Mouse (Mus musculus) kidney, adult 2 months (tissue): ENCODE measurements around the gene Dtx1. TPM values are rescaled to one million over a fixed set of nuclear protein-coding genes. Genes with fewer than 3 reads are reported as not detected.

ENCODE experiments used
- DNase-seq: peaks from one replicate; pipeline ENCODE4 v3.0.0; 2021
- H3K27ac ChIP-seq: fragments of 200-500 bp; 2 replicates; pipeline ENCODE4 v1.5.1; 2012; ENCODE audit warnings: low read depth, low read length, control low read depth, inconsistent platforms; ENCODE audit not compliant: insufficient read depth
- H3K27me3 ChIP-seq: fragments of 200-500 bp; replicated peaks from 2 replicates; pipeline ENCODE4 v1.6.1; 2012; ENCODE audit warnings: mild to moderate bottlenecking, moderate library complexity, low read length, inconsistent platforms; ENCODE audit not compliant: control insufficient read depth, insufficient read depth
- H3K36me3 ChIP-seq: fragments of 200-500 bp; 2 replicates; pipeline ENCODE4 v1.6.1; 2012; ENCODE audit warnings: mild to moderate bottlenecking, moderate library complexity, low read length, inconsistent platforms; ENCODE audit not compliant: control insufficient read depth, insufficient read depth
- H3K4me1 ChIP-seq: fragments of 200-500 bp; 2 replicates; pipeline ENCODE4 v1.6.1; 2011; ENCODE audit warnings: low read length; ENCODE audit not compliant: control insufficient read depth, insufficient read depth
- H3K4me3 ChIP-seq: fragments of 200-500 bp; 2 replicates; pipeline ENCODE4 v1.5.1; 2011; ENCODE audit warnings: mild to moderate bottlenecking, low read depth, low read length, control low read depth; ENCODE audit not compliant: insufficient read depth
- CTCF ChIP-seq: fragments of 200-500 bp; conservative IDR thresholded peaks from 2 replicates; pipeline ENCODE4 v1.5.1; 2011; ENCODE audit warnings: low read depth, mild to moderate bottlenecking, control low read depth, low read length, moderate library complexity, mixed read lengths; ENCODE audit not compliant: insufficient read depth, insufficient read length
- POLR2A ChIP-seq: fragments of 200-500 bp; IDR thresholded peaks from one replicate; pipeline ENCODE4 v1.6.1; 2011; ENCODE audit warnings: low read depth, low read length, control low read depth
- WGBS: fragments of 180-500 bp; shearing (Covaris S2); methylation state at CpG from one replicate; pipeline ENCODE4 v1.1.7; 2018; 5-methylcytosine and 5-hydroxymethylcytosine counted together
- polyA plus RNA-seq: library from polyadenylated mRNA; depleted of rRNA; stranded (reverse); fragments of >200 nt; gene quantifications from 2 replicates; pipeline ENCODE4 v1.2.3, GENCODE M21; 2012

The Dtx1 gene
- polyA plus RNA-seq, 1 experiment, result 4.4 TPM

- WGBS, result 63% methylated on average over 7 of the region's 7 CpGs
- Histone ChIP-seq H3K4me3 (no peak overlapping the region), H3K27me3 (no peaks in the 10 kb centered on the region), H3K4me1 (no peaks in the 10 kb centered on the region), H3K36me3 (no peaks in the 10 kb centered on the region), H3K27ac (no peak overlapping the region)
- TF ChIP-seq CTCF, result no peak
- TF ChIP-seq POLR2A, result no peak
- no peak for DNase-seq
Observed at GRCm38 (mm10) chr5:120668761-120669160, 43.0 kb downstream of the Dtx1 start.

GRCm38 (mm10) chr5:120664888-120665287, 46.8 kb downstream of the Dtx1 start:
- DNase-seq, result no peak
- TF ChIP-seq POLR2A, result no peak
- no peak for TF ChIP-seq CTCF
- 60% methylated on average over 2 of the region's 2 CpGs for WGBS

GRCm38 (mm10) chr5:120660816-120661215, 50.9 kb downstream of the Dtx1 start:
- 62% methylated on average over 5 of the region's 5 CpGs for WGBS
- no peaks in the 10 kb centered on the region for H3K27me3 ChIP-seq
- H3K4me1 ChIP-seq, result no peaks in the 10 kb centered on the region
- H3K36me3 ChIP-seq, result no peaks in the 10 kb centered on the region
- no peak for DNase-seq
- no peak overlapping the region for H3K4me3 ChIP-seq
- H3K27ac ChIP-seq, result no peak overlapping the region
- TF ChIP-seq CTCF (no peak), POLR2A (no peak)

More at GRCm38 (mm10) chr5:120664888-120665287, 46.8 kb downstream of the Dtx1 start:
- no peaks in the 10 kb centered on the region for H3K4me1 ChIP-seq
- no peaks in the 10 kb centered on the region for H3K27me3 ChIP-seq
- no peak overlapping the region for H3K27ac ChIP-seq
- no peaks in the 10 kb centered on the region for H3K36me3 ChIP-seq
- H3K4me3 ChIP-seq, result no peak overlapping the region

GRCm38 (mm10) chr5:120656281-120656751, 55.4 kb downstream of the Dtx1 start:
- no peak overlapping the region for H3K27ac ChIP-seq
- no peaks in the 10 kb centered on the region for H3K36me3 ChIP-seq
- H3K4me3 ChIP-seq, result no peak overlapping the region
- TF ChIP-seq POLR2A (no peak), CTCF (no peak)
- no peaks in the 10 kb centered on the region for H3K27me3 ChIP-seq
- no peaks in the 10 kb centered on the region for H3K4me1 ChIP-seq
- 81% methylated on average over 12 of the region's 12 CpGs for WGBS
- no peak for DNase-seq

- Histone ChIP-seq H3K27me3 (0 out of 2 replicates have a peak, but pooled peaks cover 2% of the 10 kb centered on the region), H3K36me3 (no peaks in the 10 kb centered on the region), H3K27ac (no peak overlapping the region), H3K4me1 (no peaks in the 10 kb centered on the region), H3K4me3 (no peak overlapping the region)
- no peak for DNase-seq
- TF ChIP-seq CTCF (no peak), POLR2A (no peak)
- 89% methylated on average over 2 of the region's 2 CpGs for WGBS
Observed at GRCm38 (mm10) chr5:120653873-120654272, 57.9 kb downstream of the Dtx1 start.

- WGBS, result 73% methylated on average over 28 of the region's 28 CpGs
- TF ChIP-seq CTCF, result no peak
- no peak for TF ChIP-seq POLR2A
- no peak overlapping the region for H3K27ac ChIP-seq
- no peaks in the 10 kb centered on the region for H3K36me3 ChIP-seq
- DNase-seq, result no peak
- H3K27me3 ChIP-seq, result 0 out of 2 replicates have a peak, but pooled peaks cover 2% of the 10 kb centered on the region
- H3K4me1 ChIP-seq, result no peaks in the 10 kb centered on the region
- H3K4me3 ChIP-seq, result no peak overlapping the region
Observed at GRCm38 (mm10) chr5:120652915-120653701, 58.6 kb downstream of the Dtx1 start.

GRCm38 (mm10) chr5:120651230-120651629, 60.5 kb downstream of the Dtx1 start:
- peaks cover under 1% of the 10 kb centered on the region; the same call in 1 of the 2 replicates for H3K4me1 ChIP-seq
- H3K36me3 ChIP-seq, result no peaks in the 10 kb centered on the region
- DNase-seq, result no peak
- no peak for TF ChIP-seq CTCF
- TF ChIP-seq POLR2A, result no peak
- 0 out of 2 replicates have a peak, but pooled peaks cover 2% of the 10 kb centered on the region for H3K27me3 ChIP-seq
- no peak overlapping the region for H3K4me3 ChIP-seq
- WGBS, result 66% methylated on average over 5 of the region's 5 CpGs
- no peak overlapping the region for H3K27ac ChIP-seq
